Mouse (Mus musculus): ENCODE results near the gene Prrc2b.

The Prrc2b gene

DNA sequence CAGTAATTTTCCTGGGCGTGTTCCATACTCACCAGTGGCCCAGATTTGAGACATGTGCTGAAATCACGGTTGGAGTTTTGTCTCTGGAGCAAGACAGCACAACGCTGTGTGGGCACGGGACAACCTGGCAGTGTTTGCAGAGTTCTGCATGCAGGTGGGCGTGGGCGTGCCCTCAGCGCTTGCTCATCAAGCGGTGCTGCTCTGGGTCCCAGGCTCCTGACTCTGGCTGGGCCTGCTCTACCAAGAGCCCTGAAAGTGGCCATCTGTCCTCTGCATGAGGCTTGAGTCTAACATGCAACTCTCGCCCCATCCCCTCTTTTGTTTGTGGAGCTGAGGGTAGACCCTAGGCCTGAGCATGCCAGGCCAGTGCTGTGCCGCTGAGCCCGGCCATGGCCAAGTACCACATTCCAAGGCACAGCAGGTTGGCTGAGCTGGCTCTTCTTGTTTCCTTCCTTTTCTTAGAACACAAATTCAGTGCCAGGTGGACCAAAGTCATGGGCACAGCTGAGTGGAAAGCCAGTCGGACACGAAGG is 36.2 kb downstream of the Prrc2b start:
- DNase-seq (ENCODE audit: low spot score in 2 of 2): no peak

DNA sequence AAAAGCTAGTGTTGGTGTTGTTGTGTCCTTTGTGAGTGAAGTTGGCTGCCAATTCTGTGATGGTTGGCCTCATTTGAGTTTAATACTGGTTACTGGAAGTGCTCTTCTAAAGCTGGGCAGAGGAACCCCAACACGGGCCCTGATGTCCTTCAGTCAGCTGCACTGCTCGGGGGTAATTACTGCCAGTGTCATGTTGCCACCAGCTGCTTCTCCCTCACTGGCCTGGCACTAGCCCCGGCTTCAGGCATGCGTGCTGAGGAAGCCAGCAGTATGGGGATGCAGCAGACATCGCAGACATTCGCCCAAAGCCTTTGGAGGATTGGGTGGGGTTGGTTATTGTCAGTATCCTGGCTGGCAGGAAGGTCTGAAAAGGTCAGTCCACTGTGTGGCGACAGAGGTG is 36.8 kb downstream of the Prrc2b start:
- DNase-seq (ENCODE audit: low spot score in 2 of 2): peak in 1 of 2 experiments; percentile 34

DNA sequence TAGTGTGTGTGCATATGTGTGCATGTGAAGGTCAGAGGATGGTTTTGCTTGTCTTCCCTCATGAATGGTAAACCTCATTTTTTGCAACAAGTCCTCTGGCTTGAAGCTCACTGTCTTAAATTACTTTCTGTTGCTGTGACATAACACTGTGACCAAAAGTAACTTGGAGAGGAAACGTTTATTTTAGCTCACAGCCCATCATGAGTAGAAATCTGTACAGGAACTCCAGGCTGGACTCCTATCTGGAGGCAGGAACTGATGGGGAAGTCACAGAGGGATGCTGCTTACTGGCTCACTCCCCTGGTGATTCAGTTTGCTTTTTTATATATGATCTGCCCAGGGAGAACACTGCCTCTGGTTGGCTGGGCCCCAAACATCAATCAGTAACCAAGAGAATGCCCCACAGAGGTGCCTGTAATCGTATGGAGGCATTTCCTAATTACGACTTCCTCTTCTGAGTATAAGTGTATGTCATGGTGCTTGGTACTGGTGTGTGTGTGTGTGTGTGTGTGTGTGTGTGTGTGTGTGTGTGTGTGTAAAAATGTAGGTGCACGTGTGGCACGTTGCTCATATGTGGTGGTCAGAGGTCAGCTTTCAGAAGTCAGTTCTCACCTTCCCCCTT is 38.3 kb downstream of the Prrc2b start:
- no peak for DNase-seq (ENCODE audit: low spot score in 2 of 2)

DNA sequence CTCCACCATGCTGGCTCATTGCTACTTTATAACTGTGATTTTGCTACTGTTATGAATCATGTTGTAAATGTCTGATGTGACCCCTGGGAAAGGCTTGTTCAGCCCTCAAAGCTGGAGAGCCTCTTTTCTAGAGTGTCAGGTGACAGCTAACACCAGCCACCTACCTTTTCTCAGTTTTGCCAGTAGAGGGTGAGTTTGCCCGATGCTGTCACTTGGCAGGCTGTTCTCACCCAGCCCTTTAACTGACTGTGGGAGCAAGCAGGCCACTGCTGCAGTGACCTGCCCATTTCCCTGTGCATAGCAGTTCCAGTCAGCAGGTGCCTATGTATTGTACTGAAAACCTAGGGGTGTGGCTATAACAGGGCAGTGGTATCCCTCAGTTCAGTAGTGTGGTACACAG is 39.7 kb downstream of the Prrc2b start:
- no peak for DNase-seq (ENCODE audit: low spot score in 2 of 2)

DNA sequence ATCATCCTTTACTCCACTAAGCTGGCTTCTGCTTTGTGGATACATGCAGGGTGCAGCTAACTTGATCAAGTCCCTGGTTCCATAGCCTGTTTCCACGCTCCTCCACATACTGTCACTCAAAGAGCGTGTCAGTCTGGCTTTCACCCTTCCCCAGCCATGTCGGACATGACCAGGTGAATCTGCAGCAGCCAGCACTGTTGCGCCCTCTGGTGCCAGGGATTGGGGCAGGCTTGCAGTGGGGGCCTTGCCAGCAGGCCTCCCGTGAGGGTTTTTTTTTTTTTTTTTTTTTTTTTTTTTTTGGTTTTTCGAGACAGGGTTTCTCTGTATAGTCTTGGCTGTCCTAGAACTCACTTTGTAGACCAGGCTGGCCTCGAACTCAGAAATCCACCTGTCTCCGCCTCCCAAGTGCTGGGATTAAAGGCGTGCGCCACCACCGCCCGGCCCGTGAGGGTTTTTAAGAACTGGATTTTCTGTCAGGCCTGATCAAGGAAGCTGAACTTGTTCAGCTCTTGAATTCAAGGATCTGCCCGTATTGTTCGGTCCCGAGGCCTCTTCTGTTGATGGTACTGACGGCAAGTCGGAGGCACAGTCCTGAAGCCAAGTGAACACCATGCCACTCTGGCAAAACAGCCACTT is 41.1 kb downstream of the Prrc2b start:
- peak in 1 of 2 experiments; percentile 59 for DNase-seq (ENCODE audit: low spot score in 2 of 2)

DNA sequence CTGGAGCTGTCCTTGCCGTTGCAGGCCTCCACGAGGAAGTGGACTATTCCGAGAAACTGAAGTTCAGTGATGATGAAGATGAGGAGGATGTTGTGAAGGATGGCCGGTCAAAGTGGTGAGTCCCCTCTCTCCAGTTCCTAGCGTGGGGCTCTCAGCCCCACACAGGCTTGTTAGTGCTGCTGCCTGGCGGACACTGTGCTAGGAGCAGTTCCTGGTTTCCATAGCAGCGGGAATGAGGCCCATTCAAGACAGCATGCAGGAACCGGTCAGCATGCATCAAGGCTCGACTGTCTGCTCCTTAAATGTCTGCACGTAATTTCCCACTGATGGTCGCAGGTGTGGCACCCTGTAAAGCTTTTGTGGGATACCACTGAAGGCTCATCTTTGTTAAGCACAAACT is 48.1 kb downstream of the Prrc2b start:
- DNase-seq (ENCODE audit: low spot score in 2 of 2): no peak

DNA sequence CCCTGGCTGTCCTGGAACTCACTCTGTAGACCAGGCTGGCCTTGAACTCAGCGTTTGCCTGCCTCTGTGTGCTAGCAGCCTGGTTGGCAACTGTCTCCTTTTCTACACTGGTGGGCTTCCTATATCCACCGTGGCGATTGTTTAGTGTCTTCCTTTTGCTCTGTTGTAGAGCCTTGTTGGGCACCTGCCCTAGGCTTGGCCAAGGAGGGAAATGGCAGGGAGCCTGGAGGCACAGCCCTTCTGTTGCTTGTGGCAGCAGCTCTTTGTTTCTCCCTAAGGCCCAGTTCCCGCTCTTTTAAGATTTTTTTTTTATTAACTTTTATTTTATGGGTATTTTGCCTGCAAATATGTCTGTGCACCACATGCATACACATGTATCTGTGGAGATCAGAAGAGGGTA is 49.2 kb downstream of the Prrc2b start:
- no peak for DNase-seq (ENCODE audit: low spot score in 2 of 2)

DNA sequence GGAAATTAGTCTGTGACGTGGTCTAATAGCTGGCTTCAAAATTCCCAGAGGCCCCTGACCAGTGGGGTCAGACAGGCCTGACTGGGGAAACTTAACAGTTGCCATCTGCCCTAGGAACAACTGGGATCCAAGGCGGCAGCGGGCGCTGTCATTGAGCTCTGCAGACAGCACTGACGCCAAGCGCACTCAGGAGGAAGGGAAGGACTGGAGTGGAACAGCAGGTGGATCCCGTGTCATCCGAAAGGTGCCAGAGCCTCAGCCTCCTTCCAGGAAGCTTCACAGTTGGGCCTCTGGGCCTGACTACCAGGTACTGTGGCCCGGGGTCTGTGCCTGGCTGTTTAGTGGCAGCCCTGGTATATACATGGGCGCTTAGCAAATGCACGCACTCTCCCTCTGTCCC is 49.8 kb downstream of the Prrc2b start:
- DNase-seq (ENCODE audit: low spot score in 2 of 2): peak in 1 of 2 experiments; percentile 42

DNA sequence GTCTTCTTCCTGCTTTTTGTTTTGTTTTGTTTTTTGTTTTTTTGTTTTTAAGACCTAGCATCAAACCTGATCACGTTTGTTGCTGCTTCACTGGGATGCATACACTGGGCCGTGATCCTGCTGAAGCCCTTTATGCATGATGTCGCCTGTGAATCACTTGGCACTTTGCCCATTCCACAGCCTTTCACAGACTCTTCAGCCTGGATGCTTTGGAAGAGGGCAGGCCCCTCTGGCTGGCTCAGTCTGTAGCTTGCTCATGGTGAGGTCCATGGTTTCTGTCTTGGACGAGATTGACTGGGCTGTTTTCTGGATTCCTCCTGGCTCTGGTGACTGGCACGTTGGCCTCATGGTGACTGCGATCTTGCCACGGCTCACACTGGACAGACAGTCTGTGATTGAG is 50.6 kb downstream of the Prrc2b start:
- peak in 1 of 2 experiments; percentile 71 for DNase-seq (ENCODE audit: low spot score in 2 of 2)

DNA sequence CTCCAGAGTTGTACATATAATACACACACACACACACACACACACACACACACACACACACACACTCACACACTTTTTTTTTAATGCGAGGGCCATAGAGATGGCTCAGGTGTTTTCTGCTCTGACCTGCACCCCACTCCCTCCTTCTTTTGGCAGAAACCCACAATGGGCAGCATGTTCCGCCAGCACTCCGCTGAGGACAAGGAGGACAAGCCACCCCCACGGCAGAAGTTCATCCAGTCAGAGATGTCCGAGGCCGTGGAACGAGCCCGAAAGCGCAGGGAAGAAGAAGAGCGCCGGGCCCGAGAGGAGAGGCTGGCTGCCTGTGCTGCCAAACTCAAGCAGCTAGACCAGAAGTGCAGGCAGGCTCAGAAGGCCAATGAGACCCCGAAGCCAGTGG is 53.0 kb downstream of the Prrc2b start:
- DNase-seq (ENCODE audit: low spot score in 2 of 2): no peak

DNA sequence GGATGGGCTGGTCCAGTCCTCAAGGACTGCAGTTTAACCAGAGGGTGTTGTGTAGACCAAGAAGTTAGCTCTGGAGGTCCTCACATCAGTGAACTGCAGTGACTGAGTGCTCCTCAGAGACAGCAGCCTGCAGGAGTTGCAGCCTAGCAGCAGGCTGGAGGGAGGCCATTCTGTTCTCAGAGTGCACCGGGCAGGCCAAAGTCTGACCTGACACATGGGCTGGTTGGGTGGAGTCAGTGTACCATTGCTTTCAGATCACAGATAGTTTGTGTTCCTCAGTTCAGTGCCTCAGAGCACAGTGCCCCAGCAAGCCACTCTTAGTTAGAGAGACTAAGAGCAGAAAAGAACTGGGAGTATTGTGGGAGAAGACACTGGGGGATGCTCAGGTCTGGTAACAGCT is 56.8 kb downstream of the Prrc2b start:
- no peak for DNase-seq (ENCODE audit: low spot score in 2 of 2)

DNA sequence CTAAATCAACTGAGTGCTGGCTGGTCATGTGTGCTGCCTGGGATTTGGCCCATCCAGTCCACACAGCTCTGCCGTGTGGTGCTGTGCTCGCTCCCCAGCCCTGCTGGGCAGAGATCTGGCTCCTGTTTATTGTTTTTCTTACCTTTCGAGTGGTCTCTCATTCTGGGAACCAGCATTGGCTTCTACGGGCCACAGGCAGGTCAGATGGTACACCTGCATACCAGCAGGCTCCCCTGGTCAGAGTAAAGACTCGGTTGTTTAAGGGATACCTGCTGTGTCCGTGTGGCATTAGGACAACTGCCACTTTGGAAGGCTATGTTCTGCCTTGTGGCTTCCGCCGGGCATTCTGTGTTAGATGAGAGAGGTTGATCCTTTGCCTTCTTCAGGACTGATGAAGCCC is 60.8 kb downstream of the Prrc2b start:
- DNase-seq (ENCODE audit: low spot score in 2 of 2): no peak

DNA sequence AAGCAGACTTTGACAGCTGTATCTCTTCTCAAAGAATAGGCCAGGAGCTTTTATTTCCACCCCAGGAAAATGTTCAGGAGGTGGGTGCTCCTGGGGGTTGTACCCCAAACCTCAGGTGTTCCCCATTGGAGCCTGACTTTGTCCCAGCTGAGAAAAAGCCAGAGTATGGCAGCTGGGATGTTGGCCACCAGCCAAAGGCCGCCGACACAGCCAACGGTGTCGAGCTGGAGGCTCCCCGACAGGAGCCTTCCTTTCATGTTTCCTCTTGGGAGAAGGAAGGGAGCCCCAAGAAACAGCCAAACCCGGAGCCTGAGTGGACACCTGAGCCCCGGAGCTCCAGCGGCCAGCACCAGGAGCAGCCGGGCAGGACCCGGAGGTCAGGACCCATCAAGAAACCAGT is 62.1 kb downstream of the Prrc2b start:
- peak in 1 of 2 experiments; percentile 48 for DNase-seq (ENCODE audit: low spot score in 2 of 2)

DNA sequence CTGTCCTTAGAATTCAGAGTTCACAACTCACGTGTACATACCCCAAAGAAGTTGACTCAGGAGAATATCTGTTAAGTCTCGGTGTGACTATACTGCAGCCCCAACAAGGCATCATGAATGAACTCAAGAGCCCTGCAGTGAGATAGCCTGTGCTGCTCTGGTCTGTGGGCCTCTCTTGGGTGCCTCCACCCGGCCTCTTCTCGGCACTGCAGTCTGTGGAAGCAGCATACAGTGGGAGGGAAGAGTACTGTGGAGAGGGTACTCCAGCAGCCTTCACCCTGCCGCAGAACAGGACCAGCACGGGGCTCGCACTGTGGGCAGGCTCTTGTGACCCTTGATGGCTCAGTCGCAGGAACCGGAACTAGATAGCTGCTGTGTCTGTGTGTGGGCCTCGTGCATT is 64.7 kb downstream of the Prrc2b start:
- no peak for DNase-seq (ENCODE audit: low spot score in 2 of 2)

DNA sequence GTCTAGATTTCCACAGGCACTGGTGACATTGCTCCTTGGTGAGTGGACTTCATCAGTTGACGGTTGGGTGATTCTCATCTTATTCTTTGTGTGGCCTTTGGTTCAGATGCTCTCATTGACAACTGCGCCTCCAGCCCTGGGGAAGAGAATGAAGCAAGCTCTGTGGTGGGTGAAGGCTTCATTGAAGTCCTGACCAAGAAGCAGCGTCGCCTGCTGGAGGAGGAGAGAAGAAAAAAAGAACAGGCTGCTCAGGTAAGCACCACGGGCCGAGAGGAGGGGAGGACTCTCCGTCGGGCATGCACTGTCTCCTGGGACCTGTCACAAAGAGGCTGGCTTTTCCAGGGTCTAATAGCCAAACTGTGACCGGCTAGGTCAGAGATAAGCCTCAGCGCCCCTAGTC is 65.6 kb downstream of the Prrc2b start:
- no peak for DNase-seq (ENCODE audit: low spot score in 2 of 2)

DNA sequence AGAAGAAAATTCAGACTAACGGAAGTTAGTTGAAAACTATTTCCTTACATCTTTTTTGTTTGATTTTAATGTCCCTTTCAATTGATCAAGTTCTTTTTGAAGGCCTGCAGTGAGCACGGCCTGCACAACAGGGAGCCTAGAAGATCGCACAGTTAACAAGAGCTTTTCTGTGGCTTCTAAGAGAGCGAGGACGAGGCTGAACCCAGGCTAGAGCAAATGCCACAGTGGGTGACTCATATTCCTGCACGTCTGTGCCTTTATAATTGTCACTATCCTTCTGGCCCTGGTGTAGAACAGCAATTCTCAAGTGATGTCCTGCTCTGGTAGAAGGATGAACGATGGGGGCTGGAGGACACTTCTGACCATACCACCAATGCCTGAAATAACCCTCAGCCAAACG is 66.8 kb downstream of the Prrc2b start:
- no peak for DNase-seq (ENCODE audit: low spot score in 2 of 2)

DNA sequence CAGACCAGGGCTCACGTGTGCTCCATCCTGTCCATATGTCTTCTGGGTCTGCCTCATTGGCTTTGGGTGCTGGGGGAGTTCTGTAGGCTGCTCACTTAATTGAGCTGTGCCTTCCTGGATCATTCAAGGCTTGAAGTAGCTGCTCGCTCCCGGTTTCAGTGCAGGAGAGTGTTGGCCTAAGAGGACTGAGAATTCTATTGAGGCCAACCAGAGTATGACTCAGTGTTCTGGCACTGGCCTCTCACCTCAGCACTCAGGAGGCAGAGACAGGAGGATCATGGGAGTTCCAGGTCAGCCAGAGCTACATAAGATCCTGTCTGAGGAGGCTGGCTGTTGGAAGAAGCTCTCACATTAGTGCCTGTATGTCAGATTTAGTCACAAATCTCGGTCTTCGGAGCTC is 67.2 kb downstream of the Prrc2b start:
- DNase-seq (ENCODE audit: low spot score in 2 of 2): no peak

DNA sequence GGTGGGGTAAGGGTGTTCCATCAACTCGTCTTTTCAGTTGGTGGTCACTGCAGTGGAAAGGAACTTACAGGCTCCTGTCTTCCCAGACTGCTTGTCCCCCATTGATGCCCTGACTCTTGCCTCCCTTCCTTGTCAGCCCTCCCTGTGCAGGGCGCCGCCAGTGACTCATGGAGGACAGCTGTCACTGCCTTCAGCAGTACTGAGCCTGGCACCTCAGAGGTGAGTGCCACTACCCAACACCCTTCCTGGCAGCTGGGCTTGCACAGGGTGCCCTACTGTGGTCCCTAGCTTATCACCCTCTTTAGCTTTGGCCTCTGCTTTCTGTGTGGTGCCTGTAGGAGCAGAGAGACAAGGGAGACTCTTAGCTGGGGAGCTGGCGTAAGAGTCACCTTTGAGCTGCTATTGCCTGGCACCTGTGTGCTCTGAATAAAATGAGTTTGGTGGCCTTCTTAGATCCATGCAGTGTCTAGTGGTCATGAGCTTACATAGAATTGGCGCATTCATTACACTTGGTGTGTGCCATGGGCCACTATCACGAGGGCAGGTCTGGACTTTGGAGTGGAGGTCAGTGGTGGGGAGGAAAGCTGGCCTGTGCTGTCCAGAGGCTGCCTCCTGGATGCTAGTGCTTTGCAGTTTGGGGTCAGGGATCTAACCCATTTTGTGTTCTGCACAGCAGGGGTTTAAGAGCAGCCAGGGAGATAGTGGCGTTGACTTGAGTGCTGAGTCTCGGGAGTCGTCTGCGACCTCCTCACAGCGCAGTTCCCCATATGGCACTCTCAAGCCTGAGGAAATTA is 67.9 kb downstream of the Prrc2b start:
- no peak for DNase-seq (ENCODE audit: low spot score in 2 of 2)

DNA sequence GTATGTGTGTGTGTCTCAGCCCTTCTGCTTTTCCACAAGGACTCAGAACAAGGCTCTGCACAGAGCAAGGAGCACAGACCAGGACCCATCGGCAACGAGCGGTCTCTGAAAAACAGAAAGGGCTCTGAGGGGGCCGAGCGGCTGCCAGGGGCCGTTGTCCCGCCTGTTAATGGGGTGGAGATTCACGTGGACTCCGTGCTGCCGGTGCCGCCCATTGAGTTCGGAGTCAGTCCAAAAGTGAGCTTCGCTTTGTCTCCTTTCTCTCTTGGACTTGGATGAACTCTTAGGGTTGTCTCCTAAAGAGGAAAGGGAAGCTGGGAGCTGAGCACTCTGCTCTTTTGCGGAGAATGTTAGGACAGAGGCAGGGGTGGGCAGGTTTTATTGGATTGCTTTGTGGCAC is 68.6 kb downstream of the Prrc2b start:
- no peak for DNase-seq (ENCODE audit: low spot score in 2 of 2)

DNA sequence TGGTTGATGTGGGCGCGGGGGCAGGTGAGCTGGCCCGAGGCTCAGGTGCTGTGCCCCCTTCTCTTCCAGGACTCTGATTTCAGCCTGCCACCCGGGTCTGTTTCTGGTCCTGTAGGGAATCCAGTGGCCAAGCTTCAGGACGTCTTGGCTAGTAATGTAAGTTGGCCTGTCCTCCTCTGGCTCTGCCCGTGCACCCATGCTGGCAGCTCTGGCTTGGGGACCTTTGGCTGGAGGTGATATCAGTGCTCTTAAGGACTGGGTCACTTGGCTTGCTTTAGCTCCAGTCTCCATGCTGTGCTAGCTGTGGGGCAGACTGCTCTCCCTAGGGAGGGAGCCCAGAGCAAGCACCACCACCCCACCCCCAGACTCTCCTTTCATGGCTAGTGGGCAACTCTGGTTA is 69.1 kb downstream of the Prrc2b start:
- DNase-seq (ENCODE audit: low spot score in 2 of 2): no peak

DNA sequence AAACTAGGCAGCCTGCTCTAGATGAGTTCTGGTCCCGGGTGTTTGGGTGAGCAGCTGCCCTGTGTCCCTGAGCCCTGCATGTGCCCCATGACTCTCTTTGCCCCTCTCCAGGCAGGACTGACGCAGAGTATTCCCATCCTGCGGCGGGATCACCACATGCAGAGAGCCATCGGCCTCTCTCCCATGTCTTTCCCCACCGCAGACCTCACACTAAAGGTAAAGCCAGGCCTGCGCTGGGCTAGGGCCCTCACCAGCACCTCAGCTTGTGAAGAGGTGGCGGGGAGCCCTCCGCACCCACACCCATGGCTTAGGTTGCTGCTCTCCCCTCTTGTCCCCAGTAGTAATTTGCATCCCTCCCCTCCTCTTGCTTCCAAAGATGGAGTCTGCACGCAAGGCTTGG is 70.1 kb downstream of the Prrc2b start:
- DNase-seq (ENCODE audit: low spot score in 2 of 2): no peak

DNA sequence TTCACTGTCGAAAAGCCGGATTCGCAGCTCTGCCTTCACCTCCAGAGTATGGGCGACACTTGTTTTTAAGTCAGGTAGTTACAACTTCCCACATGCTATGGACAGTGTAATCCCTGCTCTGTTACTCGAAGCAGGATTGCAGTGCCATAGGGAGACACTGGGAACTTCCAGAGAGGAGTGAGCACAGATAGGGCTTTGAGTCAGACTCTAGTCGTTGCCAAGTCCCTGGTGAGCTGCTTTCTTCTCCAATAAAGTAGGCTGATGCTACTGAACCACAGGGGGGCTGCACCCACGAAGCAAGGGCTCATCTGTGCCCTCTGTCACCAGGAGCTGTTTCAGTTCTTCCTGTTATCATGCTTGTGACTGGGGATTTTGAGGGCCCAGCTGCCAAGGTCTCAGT is 70.7 kb downstream of the Prrc2b start:
- DNase-seq (ENCODE audit: low spot score in 2 of 2): no peak

DNA sequence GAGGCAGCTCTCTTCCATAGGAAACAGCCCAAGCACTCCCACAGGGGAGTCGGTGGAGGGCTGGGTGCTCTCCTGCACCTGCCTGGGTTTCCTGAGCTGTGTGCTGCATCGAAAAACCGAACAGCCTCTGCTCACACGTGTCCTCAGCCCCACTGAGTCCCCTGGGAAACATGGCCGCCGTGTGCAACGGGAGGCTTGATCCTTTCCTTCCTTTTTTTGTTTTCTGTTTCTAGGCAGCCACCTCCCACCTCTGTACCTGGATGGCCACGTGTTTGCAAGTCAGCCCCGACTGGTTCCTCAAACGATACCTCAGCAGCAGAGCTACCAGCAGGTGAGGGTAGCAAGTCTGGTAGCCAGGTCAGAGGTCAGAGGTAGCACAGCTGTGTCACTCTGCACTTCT is 71.2 kb downstream of the Prrc2b start:
- no peak for DNase-seq (ENCODE audit: low spot score in 2 of 2)
